ENCODE assay signal across 8 mouse cellular contexts in the genomic region with DNA sequence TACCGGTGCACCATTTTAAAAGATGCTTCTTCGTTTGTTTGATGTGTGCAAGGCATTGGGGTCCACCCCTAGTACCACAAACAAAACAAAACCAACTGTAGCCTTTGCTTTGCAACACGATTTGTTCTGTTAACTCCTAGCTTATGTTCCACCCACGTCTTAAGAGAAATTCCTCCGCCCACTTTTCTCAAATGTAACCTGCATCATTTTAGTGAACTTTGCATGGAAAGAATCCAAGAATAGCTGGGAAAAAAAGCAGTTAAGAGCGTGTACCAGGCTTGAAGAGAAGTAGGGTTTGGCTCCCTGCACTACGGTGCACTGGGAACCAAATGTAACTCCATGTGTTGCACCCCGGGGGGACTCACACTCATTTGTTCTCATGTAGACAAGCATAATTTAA. TPM values are rescaled to one million over a fixed set of nuclear protein-coding genes. Genes with fewer than 3 reads are reported as not detected.
DNase-seq lines count a peak whose midpoint lies in the region; ATAC-seq and TF ChIP-seq lines count a peak whose summit lies in the region.

No protein-coding gene starts in this region.

- peaks cover 10% of the 10 kb centered on the region for H3K36me3 ChIP-seq in heart, postnatal 0 days (replicated peaks; ENCODE audit: control insufficient read depth, insufficient read depth, low read length)
- H3K36me3 ChIP-seq in G1E (replicated peaks): peaks cover 32% of the 10 kb centered on the region
- H3K36me3 ChIP-seq in forebrain, embryonic 15.5 days: peaks cover 6% of the 10 kb centered on the region
- H3K36me3 ChIP-seq in macrophage (ENCODE audit: inconsistent target): peaks cover 8% of the 10 kb centered on the region

- TF ChIP-seq CTCF in heart, postnatal 0 days (IDR thresholded peaks at IDR 0.05; ENCODE audit: low read depth): no peak
- no peak for TF ChIP-seq CTCF in G1E (IDR thresholded peaks at IDR 0.05; ENCODE audit: low read depth, low read length)

- WGBS in heart, postnatal 0 days: 11% methylated on average over 8 of the region's 8 CpGs
- WGBS in forebrain, embryonic 15.5 days: 15% methylated on average over 8 of the region's 8 CpGs
- 6% methylated on average over 8 of the region's 8 CpGs for WGBS in macrophage (ENCODE audit: missing documents)

- H3K4me3 ChIP-seq in heart, postnatal 0 days (ENCODE audit: low read depth, low read length): peak overlapping the region; percentile 97
- H3K4me3 ChIP-seq in G1E (ENCODE audit: low read depth, low read length) (peak overlapping the region; percentile 87), macrophage (ENCODE audit: inconsistent target) (peak overlapping the region; percentile 72)
- peak overlapping the region; percentile 100 for H3K4me3 ChIP-seq in forebrain, embryonic 15.5 days

- TF ChIP-seq EP300 in heart, postnatal 0 days (IDR thresholded peaks at IDR 0.05; ENCODE audit: low read depth): no peak

- peak overlapping the region; percentile 67 for H3K4me2 ChIP-seq in heart, postnatal 0 days (ENCODE audit: low read depth, low read length)
- H3K4me2 ChIP-seq in forebrain, embryonic 15.5 days (replicated peaks): peak overlapping the region; percentile 60

- H3K27me3 ChIP-seq in heart, postnatal 0 days (ENCODE audit: control insufficient read depth, insufficient read depth, low read length): no peaks in the 10 kb centered on the region
- H3K27me3 ChIP-seq in G1E (ENCODE audit: insufficient read depth, low read length): no peaks in the 10 kb centered on the region
- no peaks in the 10 kb centered on the region for H3K27me3 ChIP-seq in forebrain, embryonic 15.5 days

- no peak for ATAC-seq in heart, postnatal 0 days (ENCODE audit: insufficient read depth, low read depth)
- ATAC-seq in G1E (ENCODE audit: extremely low read depth, insufficient number of reproducible peaks, low FRiP score, poor library complexity, severe bottlenecking): no peak
- ATAC-seq in forebrain, embryonic 15.5 days (replicated peaks): no peak

- peaks cover 58% of the 10 kb centered on the region for H3K79me2 ChIP-seq in macrophage (ENCODE audit: inconsistent target)

- no peak overlapping the region for H3K27ac ChIP-seq in heart, postnatal 0 days (ENCODE audit: low read depth)
- peak overlapping the region; percentile 99; the same call in 1 of the 2 replicates for H3K27ac ChIP-seq in forebrain, embryonic 15.5 days (replicated peaks)
- H3K27ac ChIP-seq in macrophage: peak overlapping the region; percentile 44

- no peak for DNase-seq in heart, postnatal 0 days (ENCODE audit: low spot score)
- DNase-seq in heart, postnatal 10 days: no peak
- no peak for DNase-seq in G1E (ENCODE audit: low spot score)
- no peak for DNase-seq in adrenal gland, postnatal 36 days
- no peak for DNase-seq in gastrocnemius, postnatal 14 days
- DNase-seq in left cerebral cortex, adult 11 months (ENCODE audit: low spot score): no peak

- H3K9ac ChIP-seq in heart, postnatal 0 days (replicated peaks; ENCODE audit: low read depth, low read length): peak overlapping the region; percentile 99
- H3K9ac ChIP-seq in forebrain, embryonic 15.5 days (replicated peaks): peak overlapping the region; percentile 100

- H3K9me3 ChIP-seq in heart, postnatal 0 days (replicated peaks; ENCODE audit: control insufficient read depth, low read length): no peaks in the 10 kb centered on the region
- no peaks in the 10 kb centered on the region for H3K9me3 ChIP-seq in G1E (replicated peaks)
- no peaks in the 10 kb centered on the region for H3K9me3 ChIP-seq in forebrain, embryonic 15.5 days

- intact Hi-C loops in heart, postnatal 10 days (cut with DNase I): loop anchor here (5.0 kb wide), 1 partner anchor 33 kb away; a partner anchor contains a TSS
- intact Hi-C loops in gastrocnemius, postnatal 14 days (cut with DNase I; ENCODE audit: low total_unique reads): loop anchor here (5.0 kb wide), 1 partner anchor 33 kb away; a partner anchor contains a TSS

- H3K4me1 ChIP-seq in heart, postnatal 0 days (ENCODE audit: control insufficient read depth, insufficient read depth): peaks cover 22% of the 10 kb centered on the region
- H3K4me1 ChIP-seq in G1E (ENCODE audit: insufficient read depth, low read depth, low read length): peaks cover 44% of the 10 kb centered on the region
- peaks cover 33% of the 10 kb centered on the region for H3K4me1 ChIP-seq in forebrain, embryonic 15.5 days

RNA-seq across cellular contexts. Expression of a gene that starts 1.2 kb away (rescaled TPM):
- 95.1 and 118 TPM in 2 replicates for total RNA-seq in heart, postnatal 0 days (2014; rRNA removed; ENCODE audit: low replicate concordance)
- polyA plus RNA-seq in heart, postnatal 0 days (2015; fragmentation: Nextera tagmentation; extraction: Ambion mirVana): 34.8 and 36.0 TPM in 2 replicates
- total RNA-seq in heart, postnatal 10 days (2021): 10 to 100 TPM; 61.0 to 66.0 TPM
- total RNA-seq in G1E (2014; fragmentation: Nextera tagmentation) (84.0 and 88.9 TPM in 2 replicates), G1E (2017) (58.4 and 64.2 TPM in 2 replicates)
- polyA plus RNA-seq in G1E (2012) (20.3 and 28.2 TPM in 2 replicates), macrophage (2018) (24.7 to 37.0 TPM (median 34.5 TPM) in 3 replicates)
- polyA plus RNA-seq in forebrain, embryonic 15.5 days (2015; fragmentation: Nextera tagmentation; extraction: Ambion mirVana): 70.6 and 70.8 TPM in 2 replicates
- 10 to 100 TPM; 14.4 to 54.7 (median 31.6) TPM for total RNA-seq in macrophage (2018; cell fraction: chromatin; rRNA removed)
- total RNA-seq in macrophage (2018; cell fraction: cytosol; rRNA removed): 10 to 100 TPM; 29.3 to 42.8 (median 34.6) TPM
- total RNA-seq in macrophage (2018; cell fraction: nucleus; rRNA removed): 10 to 100 TPM; 23.2 to 92.4 (median 53.6) TPM
- total RNA-seq in adrenal gland, postnatal 36 days (2021): 10 to 100 TPM; 63.5 to 65.7 TPM
- 10 to 100 TPM; 30.9 to 32.9 TPM for total RNA-seq in gastrocnemius, postnatal 14 days (2021)

RNA-seq across cellular contexts. Expression of a gene that starts 20.3 kb away (rescaled TPM):
- total RNA-seq in heart, postnatal 0 days (2014; rRNA removed; ENCODE audit: low replicate concordance): 49.1 and 69.1 TPM in 2 replicates
- polyA plus RNA-seq in heart, postnatal 0 days (2015; fragmentation: Nextera tagmentation; extraction: Ambion mirVana): 65.0 and 65.8 TPM in 2 replicates
- 10 to 100 TPM; 39.4 to 39.9 TPM for total RNA-seq in heart, postnatal 10 days (2021)
- total RNA-seq in G1E (2014; fragmentation: Nextera tagmentation): 14.0 and 15.0 TPM in 2 replicates
- total RNA-seq in G1E (2017): 36.8 and 43.6 TPM in 2 replicates
- polyA plus RNA-seq in G1E (2012): 11.6 and 14.0 TPM in 2 replicates
- 119 and 121 TPM in 2 replicates for polyA plus RNA-seq in forebrain, embryonic 15.5 days (2015; fragmentation: Nextera tagmentation; extraction: Ambion mirVana)
- 10 to 100 TPM in 18 of 26 experiments, 1 to 10 TPM in 8; 3.0 to 30.6 (median 14.8) TPM for total RNA-seq in macrophage (2018; cell fraction: chromatin; rRNA removed)
- total RNA-seq in macrophage (2018; cell fraction: cytosol; rRNA removed): 10 to 100 TPM; 33.4 to 55.5 (median 44.8) TPM
- total RNA-seq in macrophage (2018; cell fraction: nucleus; rRNA removed): 10 to 100 TPM; 14.7 to 53.8 (median 36.7) TPM
- polyA plus RNA-seq in macrophage (2018): 37.2 to 54.5 TPM (median 47.4 TPM) in 3 replicates
- total RNA-seq in adrenal gland, postnatal 36 days (2021): 10 to 100 TPM; 68.2 to 73.5 TPM
- total RNA-seq in gastrocnemius, postnatal 14 days (2021): 10 to 100 TPM; 27.8 to 27.9 TPM

RNA-seq across cellular contexts. Expression of a gene that starts 33.1 kb away (rescaled TPM):
- 12.1 and 25.1 TPM in 2 replicates for total RNA-seq in heart, postnatal 0 days (2014; rRNA removed; ENCODE audit: low replicate concordance)
- 54.7 and 63.5 TPM in 2 replicates for polyA plus RNA-seq in heart, postnatal 0 days (2015; fragmentation: Nextera tagmentation; extraction: Ambion mirVana)
- total RNA-seq in heart, postnatal 10 days (2021): 10 to 100 TPM; 40.4 to 43.0 TPM
- 13.1 and 19.2 TPM in 2 replicates for total RNA-seq in G1E (2014; fragmentation: Nextera tagmentation)
- total RNA-seq in G1E (2017): 30.3 and 30.9 TPM in 2 replicates
- 43.4 and 59.1 TPM in 2 replicates for polyA plus RNA-seq in G1E (2012)
- polyA plus RNA-seq in forebrain, embryonic 15.5 days (2015; fragmentation: Nextera tagmentation; extraction: Ambion mirVana): 18.4 and 21.0 TPM in 2 replicates
- 1 to 10 TPM in 17 of 26 experiments, not detected in 9; 1.3 to 5.8 (median 3.6) TPM for total RNA-seq in macrophage (2018; cell fraction: chromatin; rRNA removed)
- 10 to 100 TPM; 26.7 to 44.5 (median 34.0) TPM for total RNA-seq in macrophage (2018; cell fraction: cytosol; rRNA removed)
- 10 to 100 TPM in 4 of 26 experiments, 1 to 10 TPM in 22; 2.3 to 13.6 (median 7.1) TPM for total RNA-seq in macrophage (2018; cell fraction: nucleus; rRNA removed)
- polyA plus RNA-seq in macrophage (2018): 22.0 to 41.0 TPM (median 36.0 TPM) in 3 replicates
- 10 to 100 TPM; 72.3 to 77.4 TPM for total RNA-seq in adrenal gland, postnatal 36 days (2021)
- total RNA-seq in gastrocnemius, postnatal 14 days (2021): 10 to 100 TPM; 23.4 to 24.0 TPM

RNA-seq across cellular contexts. Expression of a gene that starts 59.3 kb away (rescaled TPM):
- 8.9 and 10.6 TPM in 2 replicates for total RNA-seq in heart, postnatal 0 days (2014; rRNA removed; ENCODE audit: low replicate concordance)
- polyA plus RNA-seq in heart, postnatal 0 days (2015; fragmentation: Nextera tagmentation; extraction: Ambion mirVana): 13.1 and 14.3 TPM in 2 replicates
- 10 to 100 TPM; 29.8 to 33.5 TPM for total RNA-seq in heart, postnatal 10 days (2021)
- 86.6 and 93.9 TPM in 2 replicates for total RNA-seq in G1E (2014; fragmentation: Nextera tagmentation)
- 92.4 and 129 TPM in 2 replicates for total RNA-seq in G1E (2017)
- 29.9 and 38.6 TPM in 2 replicates for polyA plus RNA-seq in G1E (2012)
- polyA plus RNA-seq in forebrain, embryonic 15.5 days (2015; fragmentation: Nextera tagmentation; extraction: Ambion mirVana): 33.8 TPM in 2 replicates
- 100 to 1,000 TPM in 15 of 26 experiments, 10 to 100 TPM in 11; 43.6 to 182 (median 110) TPM for total RNA-seq in macrophage (2018; cell fraction: chromatin; rRNA removed)
- total RNA-seq in macrophage (2018; cell fraction: cytosol; rRNA removed): 10 to 100 TPM; 16.3 to 32.9 (median 26.4) TPM
- 10 to 100 TPM; 35.0 to 97.8 (median 52.3) TPM for total RNA-seq in macrophage (2018; cell fraction: nucleus; rRNA removed)
- polyA plus RNA-seq in macrophage (2018): 30.1 to 38.6 TPM (median 34.6 TPM) in 3 replicates
- total RNA-seq in adrenal gland, postnatal 36 days (2021): 10 to 100 TPM; 36.5 to 42.6 TPM
- total RNA-seq in gastrocnemius, postnatal 14 days (2021): 10 to 100 TPM; 19.7 to 21.2 TPM
